Mouse (Mus musculus) lung, adult 2 months (tissue): Measurements from ENCODE around the gene Smco1.
"Not testable (repeated sequence)": the region's sequence is repeated elsewhere in the genome, so short reads cannot be mapped to it uniquely, and the experiment has no call there.

ENCODE experiments used
- CTCF ChIP-seq: fragments of 200-500 bp; IDR thresholded peaks from 2 replicates; pipeline ENCODE4 v1.5.1; 2011; ENCODE audit warnings: mild to moderate bottlenecking, low read length, control low read depth; ENCODE audit not compliant: insufficient read depth
- POLR2A ChIP-seq: fragments of 200-500 bp; IDR thresholded peaks from 2 replicates; pipeline ENCODE4 v1.6.1; 2011; ENCODE audit warnings: low read depth, mild to moderate bottlenecking, control low read depth, low read length, borderline replicate concordance; ENCODE audit errors: extremely low read depth

DNA sequence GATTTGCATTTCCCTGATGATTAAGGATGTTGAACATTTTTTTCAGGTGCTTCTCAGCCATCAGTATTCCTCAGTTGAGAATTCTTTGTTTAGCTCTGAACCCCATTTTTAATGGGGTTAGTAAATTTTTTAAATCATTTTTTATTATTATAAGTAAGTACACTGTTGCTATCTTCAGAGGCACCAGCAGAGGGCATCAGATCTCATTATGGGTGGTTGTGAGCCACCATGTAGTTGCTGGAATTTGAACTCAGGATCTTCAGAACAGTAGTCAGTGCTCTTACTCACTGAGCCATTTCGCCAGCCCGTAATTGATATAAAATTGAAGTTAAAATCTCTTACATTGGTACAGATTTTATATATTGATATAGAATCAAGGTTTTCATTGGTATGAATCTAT, 7.0 kb upstream of the Smco1 start:
- not testable (repeated sequence) for TF ChIP-seq CTCF, POLR2A
